Mouse (Mus musculus) left cerebral cortex, postnatal 4 days (tissue): ENCODE results near the gene Ankrd17. TPM values are rescaled to one million over a fixed set of nuclear protein-coding genes. Genes with fewer than 3 reads are reported as not detected.

ENCODE experiments used
- DNase-seq: peaks from one replicate; pipeline ENCODE4 v3.0.0-alpha.2; 2022
- intact Hi-C: fragments of 180-260 bp; cut with DNase I; formaldehyde crosslinking; loops from one replicate; pipeline ENCODE4 v1.15.1; 2025
- total RNA-seq, 2 experiments: library from RNA; stranded (reverse); gene quantifications; 2 replicates each; pipeline ENCODE4 v1.2.3; 2021

Gene Ankrd17
- total RNA-seq, 2 experiments from 2014 or later, result 119 to 122 TPM

DNA sequence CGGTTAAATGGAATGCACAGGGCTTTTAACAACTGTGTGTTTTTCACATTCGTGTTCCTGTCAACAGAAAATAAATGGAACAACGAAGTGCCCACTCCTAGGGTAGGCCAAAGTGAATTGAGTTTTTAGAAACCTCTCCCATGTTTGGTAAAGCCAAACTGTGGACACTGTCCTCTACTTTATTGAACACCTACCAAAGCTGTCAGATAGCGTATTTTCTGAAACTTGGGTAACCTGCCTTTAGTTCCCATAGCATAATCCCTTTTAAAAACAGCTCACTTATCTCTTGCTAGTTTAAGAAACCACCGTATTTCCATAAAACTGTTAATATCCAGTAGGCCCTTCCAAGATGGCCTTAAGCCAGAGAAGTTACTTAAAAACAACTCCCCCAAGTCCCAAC, 141.6 kb downstream of the Ankrd17 start:
- intact Hi-C loops, result loop anchor here (10.0 kb wide), 1 partner anchor 140 kb away; the partner anchor contains the start of genes Ankrd17 and Gm9958
- DNase-seq, result no peak

- intact Hi-C loops, result loop anchor here (10.0 kb wide), 1 partner anchor 141 kb away; the partner anchor contains the start of genes Ankrd17 and Gm9958
- peak; percentile 98 for DNase-seq
Observed at GRCm38 (mm10) chr5:90223534-90224381, 142.6 kb downstream of the Ankrd17 start, which contains the start of gene Cox18. Gene Cox18 (minus strand): TSS chr5:90224001.

- intact Hi-C loops, result loop anchor here (10.0 kb wide), 1 partner anchor 142 kb away; the partner anchor contains the start of genes Ankrd17 and Gm9958
- DNase-seq, result no peak
Observed at GRCm38 (mm10) chr5:90222937-90223336, 143.4 kb downstream of the Ankrd17 start.

DNA sequence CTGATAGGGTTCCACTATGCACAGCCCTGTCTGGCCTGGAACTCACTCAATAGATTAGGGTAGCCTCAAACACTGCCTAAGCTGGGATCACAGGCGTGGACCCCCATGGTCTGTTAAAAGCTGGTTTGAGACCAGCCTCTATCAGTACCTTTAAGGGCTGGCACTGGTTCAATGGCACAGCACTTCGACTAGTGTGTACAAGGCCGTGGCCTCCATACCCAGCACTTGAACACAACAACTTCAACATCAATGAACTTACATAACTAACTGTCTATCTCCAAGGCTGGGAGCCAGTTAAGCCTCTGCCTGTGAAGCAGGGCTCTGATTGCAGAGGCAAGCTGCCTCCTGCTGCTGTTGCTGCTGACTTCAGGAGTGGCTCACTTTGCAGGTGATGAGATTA, 148.6 kb downstream of the Ankrd17 start:
- intact Hi-C loops, result no loop called here
- no peak for DNase-seq

- DNase-seq, result no peak
- intact Hi-C loops, result no loop called here
Observed at GRCm38 (mm10) chr5:90217226-90217625, 149.2 kb downstream of the Ankrd17 start.

- DNase-seq, result no peak
- intact Hi-C loops, result no loop called here
Observed at GRCm38 (mm10) chr5:90213356-90213755, 153.0 kb downstream of the Ankrd17 start.

DNA sequence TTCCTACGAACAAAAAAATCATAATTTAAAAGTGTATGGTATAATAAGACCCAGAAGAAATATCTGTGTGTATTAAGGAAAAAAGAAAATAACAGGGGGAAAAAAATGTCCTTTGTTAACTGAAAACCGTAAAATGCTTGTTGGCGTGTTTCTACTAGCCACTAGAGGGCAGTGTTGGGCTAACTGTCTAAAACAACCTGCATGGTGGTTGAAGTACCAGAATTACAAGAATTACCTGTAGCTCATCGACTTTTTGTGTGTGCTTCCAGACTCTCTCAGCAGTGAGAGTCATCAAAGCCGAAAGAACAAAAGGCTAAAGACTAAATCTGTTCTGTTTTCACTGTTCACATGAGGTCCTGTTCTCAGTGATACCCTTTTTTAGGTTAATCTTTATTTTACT, 163.2 kb downstream of the Ankrd17 start:
- DNase-seq, result peak; percentile 12
- intact Hi-C loops, result no loop called here

- no peak for DNase-seq
- intact Hi-C loops, result no loop called here
Observed at GRCm38 (mm10) chr5:90202447-90203117, 163.8 kb downstream of the Ankrd17 start.

- no peak for DNase-seq
- intact Hi-C loops, result loop anchor here (10.0 kb wide), 2 partner anchors 165 to 655 kb away; no protein-coding TSS in a partner anchor
Observed at GRCm38 (mm10) chr5:90199922-90200632, 166.3 kb downstream of the Ankrd17 start.

- DNase-seq, result peak; percentile 65
- intact Hi-C loops, result loop anchor here (5.0 to 10.0 kb wide), 4 partner anchors 160 to 783 kb away; no protein-coding TSS in a partner anchor
Observed at GRCm38 (mm10) chr5:90194831-90195230, 171.5 kb downstream of the Ankrd17 start.

- DNase-seq, result no peak
- intact Hi-C loops, result no loop called here
Observed at GRCm38 (mm10) chr5:90182782-90183181, 183.6 kb downstream of the Ankrd17 start.

GRCm38 (mm10) chr5:90179094-90179493, 187.3 kb downstream of the Ankrd17 start:
- intact Hi-C loops, result no loop called here
- DNase-seq, result no peak

- intact Hi-C loops, result no loop called here
- no peak for DNase-seq
Observed at GRCm38 (mm10) chr5:90178116-90178515, 188.3 kb downstream of the Ankrd17 start.

Other genes starting within 250 kb of the Ankrd17 start
- gene Cox18, start 142.6 kb downstream of the Ankrd17 start, total RNA-seq, result 10 to 100 TPM; 25.6 to 26.1 TPM
- 1 to 10 TPM; 1.6 to 1.9 TPM for gene Gm9958, start 627 bp upstream of the Ankrd17 start, total RNA-seq
- gene Alb, start 94.3 kb upstream of the Ankrd17 start, total RNA-seq, result 1 to 10 TPM in 1 of 2 experiments, under 1 TPM in 1; 0.46 to 1.6 TPM
- gene Afp, start 124.2 kb upstream of the Ankrd17 start, total RNA-seq, result under 1 TPM in 1 of 2 experiments, not detected in 1; 0.44 TPM
- gene Afm, start 152.4 kb upstream of the Ankrd17 start, total RNA-seq, result not detected
- under 1 TPM; 0.54 TPM for gene 5830473C10Rik, start 194.5 kb upstream of the Ankrd17 start, total RNA-seq